Mouse (Mus musculus) retina, postnatal 7 days (tissue): ENCODE data around the gene Gm20388.

Experiments
- DNase-seq: peaks from one replicate; pipeline ENCODE4 v3.0.0-alpha.2; 2012; ENCODE audit warnings: low read depth, low spot score

Gene Gm20388

GRCm38 (mm10) chr8:121113261-121113660 lies 1202.6 kb downstream of the Gm20388 start:
- DNase-seq, result peak; percentile 92

GRCm38 (mm10) chr8:121115136-121115535 lies 1204.5 kb downstream of the Gm20388 start:
- DNase-seq, result no peak

- no peak for DNase-seq
These were observed 1205.3 kb downstream of the Gm20388 start, which contains the start of gene Foxc2 for GRCm38 (mm10) chr8:121115948-121116347. Foxc2 (plus strand) TSS chr8:121116171.

GRCm38 (mm10) chr8:121116591-121117185 lies 1206.0 kb downstream of the Gm20388 start:
- no peak for DNase-seq

GRCm38 (mm10) chr8:121117186-121117651 lies 1206.6 kb downstream of the Gm20388 start:
- no peak for DNase-seq

DNA sequence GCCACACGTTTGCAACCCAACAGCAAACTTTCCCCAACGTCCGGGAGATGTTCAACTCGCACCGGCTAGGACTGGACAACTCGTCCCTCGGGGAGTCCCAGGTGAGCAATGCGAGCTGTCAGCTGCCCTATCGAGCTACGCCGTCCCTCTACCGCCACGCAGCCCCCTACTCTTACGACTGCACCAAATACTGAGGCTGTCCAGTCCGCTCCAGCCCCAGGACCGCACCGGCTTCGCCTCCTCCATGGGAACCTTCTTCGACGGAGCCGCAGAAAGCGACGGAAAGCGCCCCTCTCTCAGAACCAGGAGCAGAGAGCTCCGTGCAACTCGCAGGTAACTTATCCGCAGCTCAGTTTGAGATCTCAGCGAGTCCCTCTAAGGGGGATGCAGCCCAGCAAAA lies 1207.3 kb downstream of the Gm20388 start:
- no peak for DNase-seq

GRCm38 (mm10) chr8:121118634-121119420 lies 1208.2 kb downstream of the Gm20388 start:
- DNase-seq, result no peak

GRCm38 (mm10) chr8:121119635-121120455 lies 1209.2 kb downstream of the Gm20388 start:
- DNase-seq, result no peak

GRCm38 (mm10) chr8:121120456-121121419 lies 1210.1 kb downstream of the Gm20388 start:
- DNase-seq, result no peak

DNA sequence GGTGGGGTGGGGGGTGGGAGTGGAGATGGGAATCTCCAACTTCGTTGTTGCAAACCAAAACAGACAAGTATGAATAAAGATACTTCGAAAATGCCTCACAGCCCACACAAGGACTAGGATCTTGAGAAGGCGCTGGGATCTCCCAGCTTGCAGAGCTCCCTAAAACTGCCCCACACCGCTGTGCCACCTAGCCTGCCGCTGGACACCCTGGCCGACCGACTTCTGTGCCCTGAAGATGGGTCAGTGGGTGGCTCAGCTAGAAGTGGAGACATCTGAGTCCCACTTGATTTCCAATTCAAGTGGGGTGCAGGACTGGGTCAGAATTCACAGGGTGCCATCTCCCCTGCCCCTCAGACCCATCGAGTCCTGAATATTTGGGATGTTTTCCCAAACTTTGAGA lies 1211.1 kb downstream of the Gm20388 start:
- no peak for DNase-seq

DNA sequence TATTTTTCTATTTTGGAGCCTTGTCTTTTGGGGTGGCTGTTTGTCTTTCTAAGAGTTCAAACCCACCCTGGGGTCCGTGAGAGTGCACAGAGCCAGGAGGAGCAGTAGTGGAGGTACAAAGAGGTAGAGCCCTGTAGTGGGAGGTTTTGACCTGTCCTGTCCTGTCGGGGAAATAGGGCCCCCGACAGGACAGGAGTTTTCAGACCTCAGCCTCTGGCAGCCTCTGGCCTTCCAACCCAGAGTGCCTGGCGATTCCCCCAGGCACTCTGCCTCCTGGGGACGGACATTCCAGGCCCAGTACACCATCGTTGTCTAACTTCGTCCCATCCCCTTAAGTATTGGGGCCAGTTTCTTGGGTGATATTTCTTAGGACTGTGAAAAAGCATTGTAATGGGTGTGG lies 1211.7 kb downstream of the Gm20388 start:
- no peak for DNase-seq

DNA sequence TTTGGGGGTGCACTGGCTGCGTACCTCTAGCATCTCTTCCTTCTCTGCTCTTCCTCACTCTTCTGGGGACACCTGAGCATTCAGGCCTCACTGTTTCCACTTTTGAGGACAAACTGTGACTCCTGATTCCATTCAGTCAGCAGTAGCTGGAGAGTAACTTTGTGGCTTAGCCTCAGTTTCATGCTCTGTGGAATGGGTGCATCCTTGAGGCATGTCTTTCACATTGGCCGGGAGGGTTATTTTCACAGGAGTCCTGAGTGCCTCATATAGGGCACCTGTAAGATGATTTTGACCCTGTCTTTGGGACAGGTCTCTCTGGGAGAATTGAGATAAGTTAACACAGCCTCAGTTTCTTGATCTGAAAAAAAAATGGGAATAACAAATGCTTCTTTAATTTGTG lies 1212.5 kb downstream of the Gm20388 start:
- no peak for DNase-seq

GRCm38 (mm10) chr8:121124547-121125239 lies 1214.1 kb downstream of the Gm20388 start:
- DNase-seq, result no peak

GRCm38 (mm10) chr8:121125311-121125876 lies 1214.8 kb downstream of the Gm20388 start:
- DNase-seq, result no peak

DNA sequence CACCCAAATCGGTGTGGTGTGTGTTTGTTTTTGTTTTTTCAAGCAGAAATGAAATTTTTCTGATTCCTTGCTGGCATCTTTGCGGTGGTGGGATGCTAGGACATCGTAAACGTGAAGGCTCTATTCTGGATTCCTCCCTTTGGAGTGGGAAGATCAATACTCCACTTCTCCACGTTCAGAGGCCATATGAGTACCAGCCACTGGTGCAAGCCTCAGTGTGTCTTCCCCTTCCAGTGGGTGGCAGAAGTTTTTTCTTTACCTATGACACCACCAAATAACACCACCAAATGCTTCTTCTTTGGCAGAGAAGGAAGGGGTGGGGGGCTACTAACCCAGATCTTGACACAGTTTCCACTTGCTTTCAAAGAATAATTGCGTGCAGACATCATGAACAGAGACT lies 1215.5 kb downstream of the Gm20388 start:
- DNase-seq, result no peak

GRCm38 (mm10) chr8:121126694-121127093 lies 1216.1 kb downstream of the Gm20388 start:
- DNase-seq, result no peak

DNA sequence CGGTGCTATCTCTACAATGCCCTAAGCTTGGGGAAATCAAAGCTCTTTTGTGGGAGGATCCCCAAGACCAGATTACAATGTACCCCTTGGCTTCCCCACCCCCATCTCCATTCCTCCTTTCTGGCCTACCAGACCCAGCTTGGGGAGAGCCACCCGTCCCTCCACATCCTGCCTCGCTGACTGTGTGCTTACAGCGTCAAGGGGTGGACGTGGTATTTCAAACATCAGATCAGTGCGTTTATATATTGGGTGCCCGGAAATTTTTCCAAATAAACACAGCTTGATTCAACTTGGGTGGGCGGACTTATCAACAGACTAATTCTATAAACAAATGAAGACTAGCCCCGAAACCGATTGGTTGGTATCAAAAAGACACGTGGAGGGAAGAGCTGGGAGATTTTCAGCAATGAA lies 1216.7 kb downstream of the Gm20388 start:
- no peak for DNase-seq

DNA sequence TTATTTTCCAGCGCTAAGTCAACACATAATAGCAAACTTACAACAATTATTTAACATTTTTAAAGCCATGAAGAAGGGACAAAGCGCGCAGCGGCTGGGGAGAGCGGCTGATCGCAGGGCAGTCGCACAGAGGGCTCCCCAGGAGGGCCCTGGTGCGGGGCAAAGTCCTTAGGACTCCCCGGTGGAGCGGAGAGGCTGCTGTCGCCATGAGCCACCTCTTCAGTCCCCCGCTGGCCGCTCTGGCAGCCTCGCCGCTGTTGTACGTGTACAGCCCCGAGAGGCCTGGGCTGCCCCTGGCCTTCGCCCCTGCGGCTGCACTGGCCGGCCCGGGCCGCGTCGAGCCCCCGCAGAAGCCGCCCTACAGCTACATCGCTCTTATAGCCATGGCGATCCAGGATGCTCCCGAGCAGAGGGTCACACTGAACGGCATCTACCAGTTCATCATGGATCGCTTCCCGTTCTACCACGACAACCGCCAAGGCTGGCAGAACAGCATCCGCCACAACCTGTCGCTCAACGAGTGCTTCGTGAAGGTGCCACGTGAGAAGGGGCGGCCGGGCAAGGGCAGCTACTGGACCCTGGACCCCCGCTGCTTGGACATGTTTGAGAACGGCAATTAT lies 1217.2 kb downstream of the Gm20388 start, which contains the start of gene Foxl1:
Foxl1 (plus strand) TSS at position 185 of the 620 bp plus-strand sequence.
- DNase-seq, result no peak

GRCm38 (mm10) chr8:121128531-121129264 lies 1218.1 kb downstream of the Gm20388 start:
- no peak for DNase-seq
